Mouse (Mus musculus) midbrain, embryonic 15.5 days (tissue): ENCODE results near the gene Enc1. TPM values are rescaled to one million over a fixed set of nuclear protein-coding genes. Genes with fewer than 3 reads are reported as not detected.

ENCODE experiments used
- ATAC-seq: fragments of 200-750 bp; cut with Nextera tagmentation; replicated peaks from 2 replicates; pipeline ENCODE4 v1.8.0; 2017; ENCODE audit warnings: moderate TSS enrichment
- H3K27ac ChIP-seq: fragments of 300-500 bp; sonication (generic); 2 replicates; pipeline ENCODE4 v1.5.1; 2015; ENCODE audit warnings: mild to moderate bottlenecking, inconsistent platforms
- H3K27me3 ChIP-seq: fragments of 300-500 bp; sonication (generic); replicated peaks from 2 replicates; pipeline ENCODE4 v1.6.1; 2015; ENCODE audit warnings: inconsistent platforms
- H3K36me3 ChIP-seq: fragments of 300-500 bp; sonication (generic); replicated peaks from 2 replicates; pipeline ENCODE4 v1.6.1; 2015; ENCODE audit warnings: inconsistent platforms
- H3K4me1 ChIP-seq: fragments of 300-500 bp; sonication (generic); 2 replicates; pipeline ENCODE4 v1.6.1; 2015; ENCODE audit warnings: inconsistent platforms
- H3K4me2 ChIP-seq: fragments of 300-500 bp; sonication (generic); 2 replicates; pipeline ENCODE4 v1.6.1; 2015; ENCODE audit warnings: inconsistent platforms, mild to moderate bottlenecking, moderate library complexity
- H3K4me3 ChIP-seq: fragments of 300-500 bp; sonication (generic); 2 replicates; pipeline ENCODE4 v1.5.1; 2015; ENCODE audit warnings: mild to moderate bottlenecking, inconsistent platforms
- H3K9ac ChIP-seq: fragments of 300-500 bp; sonication (generic); 2 replicates; pipeline ENCODE4 v1.6.1; 2015; ENCODE audit warnings: mild to moderate bottlenecking, inconsistent platforms
- H3K9me3 ChIP-seq: fragments of 300-500 bp; sonication (generic); 2 replicates; pipeline ENCODE4 v1.6.1; 2016; ENCODE audit warnings: inconsistent platforms
- WGBS: fragments of 180-500 bp; shearing (Covaris S2); methylation state at CpG from one replicate; pipeline ENCODE4 v1.1.7; 2015; ENCODE audit warnings: mixed read lengths; 5-methylcytosine and 5-hydroxymethylcytosine counted together
- polyA plus RNA-seq: library from polyadenylated mRNA; unstranded; fragments of >200 nt; fragmentation: Nextera tagmentation; extraction: Ambion mirVana; gene quantifications from 2 replicates; pipeline ENCODE4 v1.2.1, GENCODE M21; 2015

The Enc1 gene
- polyA plus RNA-seq, 1 experiment from 2014 or later = 81.9 TPM

DNA sequence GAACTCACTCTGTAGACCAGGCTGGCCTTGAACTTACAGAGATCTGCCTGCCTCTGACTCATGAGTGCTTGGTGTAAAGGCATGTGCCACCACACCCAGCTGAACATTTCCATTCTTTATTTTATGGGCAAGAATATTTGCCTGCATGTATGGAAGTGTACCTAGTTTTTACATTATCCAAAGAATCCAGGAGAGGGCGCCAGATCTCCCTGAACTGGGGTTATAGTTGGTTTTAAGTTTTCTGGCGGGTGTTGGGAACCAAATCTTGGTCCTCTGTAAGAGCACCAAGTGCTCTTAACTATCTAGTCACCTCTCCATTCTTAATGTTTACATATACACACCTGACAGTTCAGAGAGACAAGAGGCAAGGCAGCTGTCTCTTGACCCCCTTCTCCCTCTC is 7.8 kb upstream of the Enc1 start:
- WGBS = 74% methylated on average over 2 of the region's 2 CpGs
- Histone ChIP-seq H3K4me1 (peaks cover 11% of the 10 kb centered on the region), H3K27me3 (no peaks in the 10 kb centered on the region), H3K27ac (no peak overlapping the region), H3K36me3 (no peaks in the 10 kb centered on the region), H3K4me2 (no peak overlapping the region), H3K4me3 (no peak overlapping the region), H3K9me3 (no peaks in the 10 kb centered on the region), H3K9ac (no peak overlapping the region)
- no peak for ATAC-seq

GRCm38 (mm10) chr13:97234785-97235417 is 6.0 kb upstream of the Enc1 start:
- peak overlapping the region; percentile 38 for H3K4me3 ChIP-seq
- peak overlapping the region; percentile 67 for H3K4me2 ChIP-seq
- ATAC-seq = peak; percentile 78
- peaks cover 25% of the 10 kb centered on the region for H3K4me1 ChIP-seq
- no peak overlapping the region for H3K27ac ChIP-seq
- WGBS = 19% methylated on average over 17 of the region's 17 CpGs
- no peaks in the 10 kb centered on the region for H3K36me3 ChIP-seq
- peak overlapping the region; percentile 52 for H3K9ac ChIP-seq
- no peaks in the 10 kb centered on the region for H3K27me3 ChIP-seq
- H3K9me3 ChIP-seq = no peaks in the 10 kb centered on the region

DNA sequence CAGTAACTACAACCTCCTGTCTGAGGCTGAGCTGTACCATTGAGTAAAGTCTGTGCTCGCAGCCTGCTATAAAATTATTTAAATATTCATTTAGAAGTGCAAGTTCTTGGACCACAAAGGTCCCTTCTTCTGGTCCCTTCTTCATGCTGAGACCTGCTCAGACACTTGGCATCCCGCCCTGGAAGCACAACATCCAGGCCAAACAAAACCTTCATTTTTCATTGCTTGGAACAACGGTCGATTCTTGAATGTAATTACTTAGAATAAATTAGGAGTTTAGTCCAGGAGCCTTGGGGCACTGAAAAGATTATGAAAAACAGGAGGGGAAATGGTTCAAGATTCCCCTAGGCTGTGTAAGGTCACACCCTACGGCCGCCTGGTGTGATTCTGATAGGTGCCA is 5.0 kb upstream of the Enc1 start:
- Histone ChIP-seq H3K9me3 (no peaks in the 10 kb centered on the region), H3K36me3 (no peaks in the 10 kb centered on the region), H3K9ac (no peak overlapping the region), H3K4me1 (peaks cover 31% of the 10 kb centered on the region), H3K4me2 (no peak overlapping the region), H3K27me3 (no peaks in the 10 kb centered on the region), H3K27ac (no peak overlapping the region), H3K4me3 (no peak overlapping the region)
- ATAC-seq = no peak
- 52% methylated on average over 6 of the region's 6 CpGs for WGBS

DNA sequence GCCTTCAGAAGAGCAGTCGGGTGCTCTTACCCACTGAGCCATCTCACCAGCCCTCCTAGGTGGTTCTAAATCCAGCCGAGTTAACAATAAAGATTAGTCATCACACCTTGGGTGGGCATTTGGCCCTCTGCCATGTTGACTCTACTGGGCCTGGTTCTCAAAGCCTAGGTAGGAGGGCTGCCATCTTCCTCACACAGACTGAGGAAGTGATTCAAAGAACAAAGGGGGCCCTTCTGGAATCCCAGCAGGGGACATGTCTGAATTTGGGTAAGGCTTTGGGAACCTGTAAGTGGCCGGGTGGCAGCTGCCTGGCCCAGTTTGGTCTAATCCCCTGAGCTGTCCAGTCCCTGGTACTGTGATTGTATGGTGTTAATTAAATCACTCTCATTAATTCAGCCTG is 3.2 kb upstream of the Enc1 start:
- Histone ChIP-seq H3K9ac (no peak overlapping the region), H3K4me1 (peaks cover 34% of the 10 kb centered on the region), H3K4me2 (no peak overlapping the region), H3K27ac (0 out of 2 replicates have a peak overlapping the region, but pooled peaks have one; percentile 1), H3K36me3 (no peaks in the 10 kb centered on the region), H3K27me3 (no peaks in the 10 kb centered on the region), H3K4me3 (no peak overlapping the region), H3K9me3 (no peaks in the 10 kb centered on the region)
- WGBS = 24% methylated on average over 3 of the region's 3 CpGs
- no peak for ATAC-seq

- Histone ChIP-seq H3K4me3 (no peak overlapping the region), H3K4me1 (peaks cover 41% of the 10 kb centered on the region), H3K27me3 (no peaks in the 10 kb centered on the region), H3K4me2 (no peak overlapping the region; the same call in 1 of the 2 replicates), H3K9ac (no peak overlapping the region), H3K36me3 (no peaks in the 10 kb centered on the region), H3K27ac (0 out of 2 replicates have a peak overlapping the region, but pooled peaks have one; percentile 1), H3K9me3 (no peaks in the 10 kb centered on the region)
- 50% methylated on average over 16 of the region's 16 CpGs for WGBS
- no peak for ATAC-seq
Observed at GRCm38 (mm10) chr13:97238181-97238981, 2.5 kb upstream of the Enc1 start.

- peak; percentile 55; the same call in 1 of the 2 replicates for ATAC-seq
- H3K4me1 ChIP-seq = peaks cover 52% of the 10 kb centered on the region
- H3K4me3 ChIP-seq = peak overlapping the region; percentile 79
- H3K36me3 ChIP-seq = no peaks in the 10 kb centered on the region
- H3K9me3 ChIP-seq = no peaks in the 10 kb centered on the region
- peak overlapping the region; percentile 92 for H3K27ac ChIP-seq
- 4% methylated on average over 23 of the region's 23 CpGs for WGBS
- peak overlapping the region; percentile 78 for H3K4me2 ChIP-seq
- no peaks in the 10 kb centered on the region for H3K27me3 ChIP-seq
- no peak overlapping the region for H3K9ac ChIP-seq
Observed at GRCm38 (mm10) chr13:97239343-97240180, 1.3 kb upstream of the Enc1 start.

GRCm38 (mm10) chr13:97240279-97240964 is 483 bp upstream of the Enc1 start:
- under 1% methylated on average over 35 of the region's 36 CpGs for WGBS
- H3K4me1 ChIP-seq = peaks cover 56% of the 10 kb centered on the region
- peak; percentile 67 for ATAC-seq

DNA sequence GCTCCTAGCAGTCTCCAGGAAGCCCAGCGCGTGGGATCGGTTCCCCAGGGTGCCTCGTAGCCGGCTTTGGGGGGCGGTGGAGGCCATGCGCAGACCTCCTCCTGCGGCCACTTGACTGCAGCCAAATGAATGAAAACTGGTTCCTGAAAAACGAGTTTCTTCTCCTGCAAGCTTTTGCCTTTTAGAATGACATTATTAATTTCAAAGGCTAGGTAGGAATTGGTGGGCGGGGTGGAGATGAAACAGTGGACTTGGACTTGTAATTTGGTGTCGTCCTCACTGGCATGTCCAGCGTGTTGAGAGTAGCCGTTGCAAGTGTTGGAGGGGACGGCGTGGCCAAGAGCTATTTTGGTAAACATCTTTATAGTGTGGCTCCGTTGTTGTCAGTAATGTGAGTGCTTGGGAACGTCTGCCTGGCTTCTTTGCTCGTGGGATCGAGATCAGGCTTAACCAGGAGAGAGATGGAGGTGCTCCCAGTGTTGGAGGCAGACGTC is 929 bp downstream of the Enc1 start:
- H3K4me3 ChIP-seq = peak overlapping the region; percentile 79
- ATAC-seq = no peak
- no peaks in the 10 kb centered on the region for H3K27me3 ChIP-seq
- H3K4me2 ChIP-seq = peak overlapping the region; percentile 78
- H3K9me3 ChIP-seq = no peaks in the 10 kb centered on the region
- WGBS = under 1% methylated on average over 20 of the region's 20 CpGs
- H3K9ac ChIP-seq = peak overlapping the region; percentile 87
- peaks cover 63% of the 10 kb centered on the region for H3K4me1 ChIP-seq
- H3K36me3 ChIP-seq = peaks cover 12% of the 10 kb centered on the region; the same call in 1 of the 2 replicates
- peak overlapping the region; percentile 92 for H3K27ac ChIP-seq

More at GRCm38 (mm10) chr13:97240279-97240964, 483 bp upstream of the Enc1 start:
- H3K9ac ChIP-seq = peak overlapping the region; percentile 87
- no peaks in the 10 kb centered on the region for H3K9me3 ChIP-seq
- no peaks in the 10 kb centered on the region for H3K27me3 ChIP-seq
- H3K4me2 ChIP-seq = peak overlapping the region; percentile 78
- 0 out of 2 replicates have a peak, but pooled peaks cover 1% of the 10 kb centered on the region for H3K36me3 ChIP-seq
- peak overlapping the region; percentile 92 for H3K27ac ChIP-seq
- peak overlapping the region; percentile 79 for H3K4me3 ChIP-seq

- ATAC-seq = no peak
- Histone ChIP-seq H3K27ac (peak overlapping the region; percentile 92), H3K27me3 (no peaks in the 10 kb centered on the region), H3K9ac (peak overlapping the region; percentile 87), H3K9me3 (no peaks in the 10 kb centered on the region), H3K4me3 (peak overlapping the region; percentile 79), H3K4me1 (peaks cover 72% of the 10 kb centered on the region), H3K36me3 (peaks cover 12% of the 10 kb centered on the region; the same call in 1 of the 2 replicates), H3K4me2 (peak overlapping the region; percentile 78)
- 3% methylated on average over 6 of the region's 6 CpGs for WGBS
Observed at GRCm38 (mm10) chr13:97242716-97243115, 1.8 kb downstream of the Enc1 start.

- Histone ChIP-seq H3K27ac (peak overlapping the region; percentile 92), H3K4me2 (peak overlapping the region; percentile 78), H3K4me1 (peaks cover 81% of the 10 kb centered on the region), H3K9me3 (no peaks in the 10 kb centered on the region), H3K4me3 (peak overlapping the region; percentile 79), H3K9ac (peak overlapping the region; percentile 87), H3K27me3 (no peaks in the 10 kb centered on the region), H3K36me3 (peaks cover 12% of the 10 kb centered on the region; the same call in 1 of the 2 replicates)
- WGBS = 21% methylated on average over 15 of the region's 15 CpGs
- no peak for ATAC-seq
Observed at GRCm38 (mm10) chr13:97243962-97244711, 3.2 kb downstream of the Enc1 start.

- Histone ChIP-seq H3K27ac (no peak overlapping the region), H3K4me2 (peak overlapping the region; percentile 78), H3K36me3 (peaks cover 12% of the 10 kb centered on the region; the same call in 1 of the 2 replicates), H3K9ac (peak overlapping the region; percentile 87; the same call in 1 of the 2 replicates), H3K4me1 (peaks cover 81% of the 10 kb centered on the region), H3K27me3 (no peaks in the 10 kb centered on the region), H3K4me3 (peak overlapping the region; percentile 79), H3K9me3 (no peaks in the 10 kb centered on the region)
- 52% methylated on average over 11 of the region's 11 CpGs for WGBS
- ATAC-seq = no peak
Observed at GRCm38 (mm10) chr13:97244712-97245105, 3.8 kb downstream of the Enc1 start.
